Mouse (Mus musculus) common myeloid progenitor, adult 5-6 weeks (primary cell): ENCODE measurements around the gene 2410137M14Rik. TPM values are rescaled to one million over a fixed set of nuclear protein-coding genes. Genes with fewer than 3 reads are reported as not detected.

Source experiments
- ATAC-seq: replicated peaks from 2 replicates; pipeline ENCODE4 v1.8.0; 2016; ENCODE audit warnings: low read depth, mild to moderate bottlenecking, moderate TSS enrichment, inconsistent platforms; ENCODE audit not compliant: poor library complexity, severe bottlenecking
- total RNA-seq: library from RNA; stranded (forward); fragments of 200-1000, 187-1606 nt; gene quantifications from 2 replicates; pipeline ENCODE4 v1.2.3, GENCODE M21; 2017

2410137M14Rik gene
- total RNA-seq, 1 experiment from 2014 or later = not detected

DNA sequence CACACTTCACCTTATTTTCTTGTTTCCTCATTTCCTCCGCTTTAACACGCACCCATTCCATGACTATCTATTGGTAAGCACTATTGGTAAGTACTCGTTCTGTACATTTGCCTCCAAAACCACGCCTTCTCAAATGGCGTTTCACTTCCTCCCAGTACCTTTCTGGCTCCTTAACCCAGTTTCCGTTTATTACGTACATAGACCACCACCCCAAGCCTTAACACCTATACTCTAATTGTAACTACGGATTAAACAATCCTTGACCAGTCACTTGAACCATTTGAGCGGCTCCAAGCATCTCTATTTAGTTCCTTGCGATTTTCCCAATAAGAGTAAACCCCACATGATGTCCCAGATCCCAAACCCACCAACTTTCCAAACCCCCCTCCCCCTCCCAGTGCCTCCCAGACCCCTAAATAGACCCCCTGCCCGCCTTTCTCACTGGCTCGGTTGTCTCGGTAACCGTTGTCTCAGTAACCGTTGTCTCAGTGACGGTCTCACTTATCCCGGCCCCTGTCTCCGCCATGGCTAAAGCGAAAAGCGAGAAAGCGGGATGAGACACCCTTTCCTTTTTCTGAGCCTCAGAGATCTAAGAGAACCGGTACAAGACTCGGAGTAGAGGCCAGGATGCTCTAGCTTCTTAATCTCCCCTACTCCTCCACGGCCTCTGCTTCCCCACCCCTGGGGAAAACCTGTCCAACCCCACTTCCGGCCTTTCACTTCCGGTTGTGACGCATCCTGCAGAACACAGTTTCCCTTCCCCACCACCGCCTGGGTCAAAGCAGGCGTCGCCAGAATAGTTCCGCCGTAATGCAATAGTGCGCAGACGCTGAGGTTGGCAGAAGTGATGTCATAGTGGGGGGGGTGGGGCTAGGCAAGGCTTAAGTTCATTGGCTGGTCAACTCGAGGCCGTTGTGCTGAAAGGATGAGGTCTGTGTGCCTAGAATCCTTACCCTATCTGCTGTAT is 29.8 kb downstream of the 2410137M14Rik start, which contains the start of gene Ppp1r11:
Ppp1r11 (minus strand) TSS at position 761 of the 967 bp plus-strand sequence.
- peak; percentile 93 for ATAC-seq

DNA sequence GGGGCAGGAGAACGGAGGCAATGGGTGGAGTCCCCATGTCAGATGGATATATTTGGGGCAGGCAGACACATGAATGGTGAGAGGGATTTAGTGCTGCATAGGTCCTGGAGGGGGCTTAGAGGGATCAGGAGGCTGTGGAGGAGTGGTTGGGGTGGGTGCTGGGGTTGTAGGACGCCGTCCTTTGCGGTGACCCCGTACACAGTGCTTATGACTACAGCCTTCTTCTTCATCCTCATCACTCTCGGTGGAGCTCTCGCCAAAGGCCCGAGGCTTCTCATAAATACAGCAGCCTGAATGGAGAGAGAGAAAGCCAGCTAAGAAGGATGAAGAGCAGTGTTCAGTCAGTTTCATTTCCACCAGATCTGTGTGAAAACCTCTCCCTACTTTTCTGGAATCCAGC is 31.8 kb downstream of the 2410137M14Rik start:
- no peak for ATAC-seq

GRCm38 (mm10) chr17:36948286-36948685 is 32.8 kb downstream of the 2410137M14Rik start:
- no peak for ATAC-seq

DNA sequence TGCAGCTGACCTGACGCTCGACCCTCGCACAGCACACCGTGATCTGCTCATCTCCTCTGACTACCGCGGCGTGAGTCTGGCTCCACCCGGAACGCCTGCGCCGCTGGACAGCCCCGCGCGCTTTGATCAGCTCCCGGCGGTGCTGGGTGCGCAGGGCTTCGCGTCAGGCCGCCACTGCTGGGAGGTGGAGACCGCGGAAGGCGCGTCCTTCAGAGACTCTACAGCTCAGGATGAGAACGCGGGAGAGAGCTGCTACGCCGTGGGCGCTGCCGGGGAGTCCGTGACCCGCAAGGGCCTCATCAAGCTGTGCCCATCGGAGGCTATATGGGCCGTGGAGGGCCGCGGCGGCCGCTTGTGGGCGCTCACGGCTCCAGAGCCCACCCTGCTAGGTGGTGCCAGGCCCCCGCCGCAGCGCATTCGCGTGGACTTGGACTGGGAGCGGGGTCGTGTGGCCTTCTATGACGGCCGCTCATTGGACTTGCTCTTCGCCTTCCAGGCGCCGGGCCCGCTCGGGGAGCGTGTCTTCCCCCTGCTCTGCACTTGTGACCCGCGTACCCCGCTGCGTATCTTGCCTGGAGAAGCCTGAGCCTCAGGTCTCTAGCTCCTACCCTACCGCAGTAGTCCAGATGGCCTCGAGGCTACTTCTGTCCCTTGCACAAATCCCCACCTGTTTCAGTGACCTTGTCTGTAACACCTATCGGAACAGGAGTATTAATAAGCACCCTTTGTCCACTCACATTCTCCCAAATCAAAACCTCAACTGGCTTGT is 33.8 kb downstream of the 2410137M14Rik start:
- ATAC-seq = peak; percentile 12

DNA sequence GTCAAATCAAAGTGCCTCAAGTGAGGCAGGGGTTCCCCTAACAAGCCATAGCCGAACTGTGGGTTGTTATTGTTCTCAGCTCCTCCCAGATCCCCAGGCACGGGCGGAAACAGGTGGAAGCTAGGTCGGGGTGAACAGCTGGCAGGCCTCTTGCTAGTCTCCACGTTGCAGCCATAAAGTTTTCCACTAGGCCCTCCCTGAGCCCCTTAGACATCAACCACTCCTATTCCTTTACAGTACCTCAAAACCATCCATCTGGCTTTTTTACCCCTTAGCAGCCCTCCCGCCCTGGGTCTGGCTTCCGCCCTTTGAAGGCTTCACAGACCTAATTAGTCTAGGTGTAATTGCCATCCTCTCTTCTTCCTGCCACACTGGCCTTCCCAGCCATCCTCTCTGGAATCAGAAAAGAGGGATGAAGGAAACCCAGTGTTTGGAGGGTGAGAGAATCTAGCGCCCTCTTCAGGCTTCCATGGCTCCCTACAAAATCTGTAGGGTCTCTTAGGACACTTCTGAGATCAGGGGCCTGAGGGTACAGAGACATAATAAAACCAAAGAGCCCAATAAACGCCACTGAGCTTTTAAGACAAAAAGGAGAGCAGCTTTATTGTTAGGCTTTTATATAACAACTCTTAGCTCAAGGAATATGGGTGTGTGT is 36.8 kb downstream of the 2410137M14Rik start:
- peak; percentile 20; the same call in 1 of the 2 replicates for ATAC-seq

DNA sequence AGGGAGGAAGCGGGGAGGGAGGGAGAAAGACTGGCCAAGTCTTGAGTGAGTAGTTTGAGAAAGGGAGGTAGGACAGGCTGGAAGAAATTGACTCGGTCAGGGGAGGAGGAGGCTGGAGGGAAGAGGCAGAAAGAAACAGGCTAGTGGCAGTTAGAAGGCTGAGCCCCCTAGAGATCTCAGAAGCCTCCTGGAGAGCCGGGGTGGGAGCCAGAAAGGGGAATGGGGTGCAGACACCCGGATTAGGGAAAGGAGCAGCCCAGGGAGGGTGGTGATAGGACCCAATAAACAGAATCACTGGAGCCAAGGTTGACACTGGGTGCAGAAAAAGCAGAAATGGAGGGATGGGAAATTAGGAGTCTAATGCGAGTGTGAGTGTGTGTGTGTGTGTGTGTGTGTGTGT is 37.3 kb downstream of the 2410137M14Rik start:
- ATAC-seq = no peak

DNA sequence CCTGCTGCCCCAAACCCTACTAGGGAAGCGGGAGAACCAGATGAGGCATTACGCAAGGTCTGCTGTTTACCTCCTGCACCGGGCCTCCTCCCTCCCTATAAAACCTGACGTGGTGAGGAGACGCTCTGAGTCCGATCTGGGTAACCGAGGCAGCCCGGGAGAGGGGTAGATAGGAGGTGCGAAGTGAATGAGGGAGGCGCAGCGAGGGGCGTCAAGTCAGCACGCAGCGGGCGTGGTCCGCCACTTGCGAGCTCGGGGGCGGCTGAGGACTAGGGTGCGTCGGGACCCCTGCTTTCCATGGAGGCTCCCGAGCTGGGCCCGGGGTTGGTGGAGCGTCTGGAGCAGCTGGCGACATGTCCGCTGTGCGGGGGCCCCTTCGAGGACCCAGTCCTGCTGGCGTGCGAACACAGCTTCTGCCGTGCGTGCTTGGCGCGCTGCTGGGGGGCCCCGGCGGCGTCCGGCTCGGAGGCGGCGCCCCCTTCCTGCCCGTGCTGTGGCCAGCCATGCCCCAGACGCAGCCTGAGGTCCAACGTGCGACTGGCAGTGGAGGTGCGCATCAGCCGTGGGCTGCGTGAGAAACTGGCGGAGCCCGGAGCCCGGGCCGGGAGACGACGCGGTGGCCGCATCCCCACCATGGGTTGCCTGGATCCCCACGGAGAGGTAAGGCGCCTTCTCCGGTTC is 38.1 kb downstream of the 2410137M14Rik start, which contains the start of gene Rnf39:
Rnf39 (plus strand) TSS at position 128 of the 681 bp plus-strand sequence.
- ATAC-seq = peak; percentile 24

DNA sequence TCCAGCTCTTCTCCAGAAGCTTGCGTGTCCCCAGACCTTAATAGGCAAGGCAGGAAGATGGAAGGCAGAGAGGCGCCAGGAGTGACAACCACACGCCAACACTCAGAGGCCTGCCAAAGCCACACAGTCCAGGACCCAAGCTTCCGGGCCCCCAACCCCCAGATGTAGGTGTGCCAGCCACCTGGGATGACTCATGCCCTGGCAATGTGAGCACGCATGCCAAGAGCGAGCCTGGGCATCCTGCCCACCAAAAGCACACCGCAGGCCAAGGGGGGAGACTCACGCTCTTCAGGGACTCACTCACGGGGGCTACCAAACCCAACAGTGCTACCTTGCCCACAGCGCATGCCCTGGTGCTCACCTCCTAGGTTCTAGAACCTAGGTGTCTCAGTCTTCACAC is 38.6 kb downstream of the 2410137M14Rik start:
- peak; percentile 36 for ATAC-seq

DNA sequence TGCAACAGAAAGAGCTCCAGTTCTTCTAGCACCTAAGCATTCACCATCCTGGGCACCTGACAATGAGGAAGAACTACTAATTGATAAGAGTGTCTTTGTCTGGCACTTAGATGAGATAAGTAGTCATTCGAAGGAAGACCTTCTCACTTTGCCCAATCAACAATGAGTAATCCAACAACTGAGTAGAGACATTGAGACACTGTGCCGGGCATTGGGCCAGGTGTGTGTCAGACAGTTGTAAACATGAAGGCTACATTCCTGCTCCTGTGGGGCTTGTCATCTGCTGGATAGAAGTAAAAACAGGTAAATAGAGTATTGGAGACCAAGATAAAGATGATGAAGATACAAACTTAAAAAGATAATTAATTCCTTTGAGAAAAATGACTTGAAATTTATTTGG is 43.0 kb downstream of the 2410137M14Rik start:
- ATAC-seq = no peak

DNA sequence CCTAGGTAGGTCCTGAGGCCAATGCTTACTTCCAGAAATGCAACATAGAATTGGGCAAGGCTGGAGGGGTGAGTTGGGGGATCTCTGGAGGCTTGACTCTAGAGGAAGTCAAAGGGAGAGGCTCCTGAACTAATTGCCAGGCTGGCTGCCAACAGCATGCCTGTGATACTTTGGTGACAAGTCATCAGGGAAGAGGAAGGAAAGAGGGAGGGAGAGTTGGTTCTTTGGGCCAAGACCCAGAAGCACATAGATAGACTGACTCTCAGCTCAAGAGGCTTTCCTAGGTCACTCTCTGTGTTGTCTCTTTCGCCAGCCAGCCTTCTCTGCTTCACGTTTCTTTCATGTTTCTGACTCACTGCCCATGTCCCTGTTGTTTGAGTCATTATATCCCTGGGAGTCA is 49.2 kb downstream of the 2410137M14Rik start:
- no peak for ATAC-seq

DNA sequence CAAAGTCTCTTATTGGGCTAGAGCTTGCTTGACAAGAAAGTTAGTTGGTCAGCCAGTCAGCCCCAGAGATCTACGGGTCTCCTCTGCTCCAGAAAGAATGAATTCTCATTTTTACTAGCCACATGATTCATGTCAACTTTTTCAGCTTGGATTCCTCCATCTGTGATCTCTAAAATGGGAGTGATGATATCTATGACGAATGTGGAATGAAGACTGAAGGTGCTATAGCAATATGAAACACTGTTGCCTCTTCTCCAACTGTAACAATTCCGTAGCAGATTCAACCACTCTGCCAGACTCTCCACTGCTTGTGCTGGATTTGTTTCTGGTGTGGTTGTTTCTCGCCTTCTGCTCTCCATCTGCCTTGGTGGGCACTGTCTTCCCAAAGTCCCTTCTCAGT is 49.9 kb downstream of the 2410137M14Rik start:
- no peak for ATAC-seq

- no peak for ATAC-seq
Measured at GRCm38 (mm10) chr17:36930233-36930632, 50.8 kb downstream of the 2410137M14Rik start.

DNA sequence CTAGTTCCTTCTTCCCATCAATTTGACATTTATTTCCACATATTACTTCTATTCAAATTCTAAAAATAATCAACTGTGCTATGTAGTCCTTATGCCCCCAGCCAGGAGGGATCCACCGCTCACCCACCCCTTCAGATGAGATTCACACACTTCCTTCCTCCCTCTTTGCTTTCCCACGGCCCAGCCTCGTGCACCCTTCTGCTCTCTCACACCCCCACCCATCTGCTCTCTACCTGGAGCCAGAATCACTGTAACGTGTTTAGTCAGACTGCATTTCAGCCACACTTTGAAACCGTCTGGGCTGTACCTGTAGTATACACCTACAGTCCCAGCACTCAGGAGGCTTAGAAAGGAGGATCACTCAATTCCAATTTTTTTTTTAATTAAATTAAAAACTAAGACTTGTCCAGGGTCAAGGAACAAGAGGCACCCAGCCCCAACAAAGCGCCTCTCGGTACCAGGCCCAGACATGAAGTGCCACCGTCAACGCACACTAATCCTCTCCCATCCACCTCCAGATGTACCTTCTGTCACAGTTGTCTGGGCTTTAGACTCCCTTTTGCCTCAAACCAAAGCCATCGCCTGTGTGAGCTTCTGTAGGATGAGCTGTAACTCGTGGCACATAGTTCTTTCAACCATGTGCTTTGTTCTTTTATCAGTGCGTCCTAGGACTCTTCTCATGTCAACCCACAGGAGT is 51.7 kb downstream of the 2410137M14Rik start:
- no peak for ATAC-seq

Other genes with a start within 250 kb of the 2410137M14Rik start
- gene H2-M10.5, start 208.3 kb downstream of the 2410137M14Rik start, total RNA-seq = not detected in 2 replicates
- gene H2-M10.6, start 169.1 kb downstream of the 2410137M14Rik start, total RNA-seq = not detected in 2 replicates
- gene Trim26, start 144.1 kb downstream of the 2410137M14Rik start, total RNA-seq = 10.8 and 18.0 TPM in 2 replicates
- gene Trim15, start 114.0 kb downstream of the 2410137M14Rik start, total RNA-seq = 0.18 TPM in 1 of 2 replicates, not detected in the other
- gene Trim10, start 111.7 kb downstream of the 2410137M14Rik start, total RNA-seq = 4.3 and 8.9 TPM in 2 replicates
- gene Trim40, start 91.1 kb downstream of the 2410137M14Rik start, total RNA-seq = not detected in 2 replicates
- not detected in 2 replicates for gene Trim31, start 83.1 kb downstream of the 2410137M14Rik start, total RNA-seq
- gene Rnf39, start 38.3 kb downstream of the 2410137M14Rik start, total RNA-seq = 0.05 TPM in 1 of 2 replicates, not detected in the other
- gene Ppp1r11, start 29.5 kb downstream of the 2410137M14Rik start, total RNA-seq = 41.4 and 79.0 TPM in 2 replicates
- gene Znrd1, start 22.7 kb downstream of the 2410137M14Rik start, total RNA-seq = 35.6 and 37.3 TPM in 2 replicates
- gene Znrd1as, start 22.6 kb downstream of the 2410137M14Rik start, total RNA-seq = 7.8 and 9.0 TPM in 2 replicates
- gene H2-M5, start 8.3 kb upstream of the 2410137M14Rik start, total RNA-seq = not detected in 2 replicates
- 1.1 and 2.9 TPM in 2 replicates for gene Zfp57, start 19.9 kb upstream of the 2410137M14Rik start, total RNA-seq
- gene Mog, start 42.2 kb upstream of the 2410137M14Rik start, total RNA-seq = not detected in 2 replicates
- 1.3 and 3.5 TPM in 2 replicates for gene Gabbr1, start 64.7 kb upstream of the 2410137M14Rik start, total RNA-seq
- gene Olfr90, start 107.3 kb upstream of the 2410137M14Rik start, total RNA-seq = not detected in 2 replicates
- not detected in 2 replicates for gene Olfr91, start 117.0 kb upstream of the 2410137M14Rik start, total RNA-seq
- not detected in 2 replicates for gene Olfr92, start 138.9 kb upstream of the 2410137M14Rik start, total RNA-seq
- gene Olfr93, start 180.3 kb upstream of the 2410137M14Rik start, total RNA-seq = not detected in 2 replicates
- gene Ubd, start 212.7 kb upstream of the 2410137M14Rik start, total RNA-seq = 0.24 TPM in 1 of 2 replicates, not detected in the other
- not detected in 2 replicates for gene Olfr94, start 219.8 kb upstream of the 2410137M14Rik start, total RNA-seq
- not detected in 2 replicates for gene Olfr95, start 231.9 kb upstream of the 2410137M14Rik start, total RNA-seq
- not detected in 2 replicates for gene Olfr96, start 238.9 kb upstream of the 2410137M14Rik start, total RNA-seq